Mouse (Mus musculus) liver, adult 2 months (tissue): Measurements from ENCODE around the gene Ano7.

Experiments used
- CTCF ChIP-seq: fragments of 200-500 bp; IDR thresholded peaks from 2 replicates; pipeline ENCODE4 v1.5.1; 2011; ENCODE audit warnings: low read depth, low read length, control low read depth
- POLR2A ChIP-seq: fragments of 200-500 bp; IDR thresholded peaks from 2 replicates; pipeline ENCODE4 v1.6.1; 2011; ENCODE audit warnings: low read length, control low read depth; ENCODE audit not compliant: insufficient read depth; ENCODE audit errors: extremely low read depth

- TF ChIP-seq POLR2A (no peak), CTCF (no peak)
Measured at GRCm38 (mm10) chr1:93445822-93446162, 72.1 kb downstream of the Ano7 start.
